Mouse (Mus musculus) v-Abl transformed pro-B cells (cell line): ENCODE data around the gene Melk.

ENCODE experiments used
- in situ Hi-C, 2 experiments: fragments of 400-800 bp; cut with MboI; formaldehyde crosslinking; loops; one replicate each; pipeline ENCODE4 v1.15.1; 2025; ENCODE audit not compliant: unreplicated experiment in 2 of 2

Gene Melk

DNA sequence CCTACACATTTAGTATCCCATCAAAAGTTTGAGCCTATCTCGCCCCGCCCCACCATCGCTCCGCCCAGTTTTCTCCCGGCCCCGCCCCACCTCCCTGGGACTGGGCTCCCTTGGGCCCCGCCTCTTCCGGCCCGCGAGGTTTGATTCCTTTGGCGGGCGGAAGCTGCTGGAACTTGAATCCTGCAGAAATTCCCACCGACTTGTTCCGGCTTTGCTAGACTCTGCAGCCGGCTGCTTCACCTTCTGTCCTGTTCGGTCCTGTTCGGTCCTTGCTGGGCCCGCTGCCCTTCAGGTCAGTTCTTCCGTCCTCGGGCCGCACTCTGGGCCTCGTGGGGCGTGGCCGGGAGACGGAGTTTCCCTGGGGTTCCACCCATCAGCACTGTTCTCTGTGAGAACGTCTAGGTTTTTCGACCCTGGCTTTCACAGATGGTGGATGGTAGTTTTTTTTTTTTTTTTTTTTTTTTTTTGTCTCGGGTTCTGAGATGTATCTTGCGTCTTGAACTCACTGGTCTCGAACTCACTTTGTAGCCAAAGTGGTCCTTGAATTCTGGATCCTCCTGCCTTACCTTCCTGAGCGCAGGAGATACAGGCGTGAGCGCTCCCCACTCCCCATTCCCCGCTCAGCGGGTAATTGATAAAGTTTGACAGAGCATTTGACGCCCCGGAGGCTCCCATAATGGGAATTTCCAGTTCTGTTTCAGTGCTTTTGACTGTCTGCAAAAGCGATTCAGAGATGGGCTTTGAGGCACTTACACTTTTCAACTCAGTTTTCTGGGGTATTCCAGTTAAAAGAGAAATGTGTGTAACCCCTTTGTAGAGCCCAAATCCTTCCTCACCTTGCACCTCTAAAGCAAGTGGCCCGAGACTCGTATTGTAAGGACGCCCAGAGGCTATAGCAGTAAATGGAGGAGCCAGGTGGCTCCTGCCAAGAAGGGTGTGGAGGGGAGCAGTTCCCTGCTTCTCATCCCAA, at the start of gene Melk:
Gene Melk (plus strand): TSS at position 96 of the 970 bp plus-strand sequence.
- in situ Hi-C loops = no loop called here

DNA sequence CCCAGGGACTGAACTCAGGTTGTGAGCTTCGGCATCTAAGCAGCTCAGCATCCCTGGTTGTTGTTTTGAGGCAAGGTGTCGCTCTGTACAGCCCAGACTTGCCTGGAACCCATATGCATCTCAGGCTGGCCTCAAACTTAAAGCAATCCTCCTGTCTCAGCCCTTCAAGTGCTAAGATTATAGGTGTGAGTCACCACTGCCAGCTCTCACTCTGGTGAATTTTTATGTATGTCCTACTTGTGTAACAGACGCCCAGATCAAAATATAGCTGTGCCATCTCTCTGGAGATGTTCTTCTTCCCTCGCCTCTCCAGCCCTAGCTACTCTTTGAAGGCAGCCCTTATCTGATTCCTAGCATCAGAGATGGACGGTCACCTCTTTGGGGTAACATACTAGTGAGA, 49.2 kb upstream of the Melk start:
- in situ Hi-C loops = no loop called here

DNA sequence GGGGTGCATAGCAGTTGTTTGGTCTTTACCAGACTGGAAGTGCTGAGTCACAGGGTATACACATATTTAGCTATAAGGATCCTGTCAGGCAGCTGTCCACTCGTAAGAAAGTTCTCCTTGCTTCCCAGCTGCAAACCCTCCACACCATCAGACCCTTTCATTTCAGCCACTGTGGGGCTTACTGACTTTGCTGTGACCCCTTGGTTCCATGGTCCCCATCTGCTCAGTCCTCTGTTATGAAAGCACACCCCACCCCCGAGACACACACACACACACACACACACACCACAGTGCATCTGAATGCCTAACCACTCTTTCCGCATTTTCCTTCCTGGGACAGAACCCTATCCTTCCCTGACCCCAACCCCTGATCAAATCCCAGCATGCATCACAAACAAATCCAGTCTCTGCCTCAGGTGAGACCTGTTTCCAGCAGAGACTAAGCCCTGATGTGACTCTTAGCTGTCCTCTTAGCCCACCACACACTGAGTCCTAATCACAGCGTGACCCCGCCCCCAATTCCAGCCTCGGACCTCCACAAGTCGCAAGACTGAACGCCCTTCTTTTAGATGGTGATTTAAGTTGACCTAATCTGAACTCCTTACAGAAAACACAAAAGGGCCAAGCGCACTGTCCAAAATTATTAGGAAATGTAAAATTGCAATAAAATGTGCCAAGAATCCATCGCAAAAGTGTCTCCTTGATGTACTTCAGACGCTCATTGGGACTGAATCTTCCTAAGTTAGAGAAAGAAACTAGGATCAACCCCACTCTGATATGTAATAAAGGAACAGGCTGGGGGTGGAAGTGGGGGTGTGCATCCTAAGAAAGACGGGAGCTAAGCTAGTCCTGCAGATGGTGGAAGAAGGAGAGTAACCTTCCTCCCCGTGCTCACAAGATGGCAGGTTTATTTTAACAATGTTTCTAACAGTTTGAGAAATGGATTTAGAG, 48.4 kb upstream of the Melk start:
- in situ Hi-C loops = no loop called here

DNA sequence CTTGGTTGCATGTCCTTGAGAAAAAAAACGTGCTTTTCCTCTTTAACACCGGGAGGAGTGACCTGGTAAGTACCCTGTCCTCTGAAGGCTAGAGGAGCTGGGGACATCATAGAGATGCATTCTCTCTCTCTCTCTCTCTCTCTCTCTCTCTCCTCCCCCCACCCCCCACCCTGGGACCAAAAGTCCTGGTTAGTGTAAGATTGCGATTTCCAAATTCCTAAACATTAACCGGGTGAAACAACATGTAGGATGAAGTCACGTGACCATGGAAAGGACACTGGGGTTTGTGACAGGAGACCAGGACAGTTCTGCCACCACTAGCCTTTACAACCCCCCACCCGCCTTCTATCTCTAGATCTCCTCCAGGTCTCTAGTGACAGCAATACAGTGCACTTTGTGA, 47.5 kb upstream of the Melk start:
- in situ Hi-C loops = no loop called here

DNA sequence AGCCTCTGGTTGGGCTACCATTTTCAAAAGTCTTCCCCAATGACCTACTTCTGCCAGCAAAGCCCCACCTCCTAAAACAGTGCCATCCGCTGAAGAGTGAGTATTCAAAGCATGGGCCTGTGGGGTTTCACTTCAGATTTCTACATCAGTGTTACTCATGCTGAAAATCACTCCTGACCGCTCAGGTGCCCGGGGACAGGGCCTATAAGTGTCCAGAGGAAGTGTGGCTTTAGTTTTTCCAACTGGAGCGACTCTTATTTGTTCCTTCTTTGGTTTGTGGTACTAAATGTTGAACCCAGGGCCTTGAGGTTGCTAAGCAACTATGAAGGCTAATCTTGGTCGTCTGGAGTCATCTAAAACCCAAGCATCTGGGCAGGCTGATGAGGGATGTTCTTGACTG, 46.1 kb upstream of the Melk start:
- in situ Hi-C loops = no loop called here

DNA sequence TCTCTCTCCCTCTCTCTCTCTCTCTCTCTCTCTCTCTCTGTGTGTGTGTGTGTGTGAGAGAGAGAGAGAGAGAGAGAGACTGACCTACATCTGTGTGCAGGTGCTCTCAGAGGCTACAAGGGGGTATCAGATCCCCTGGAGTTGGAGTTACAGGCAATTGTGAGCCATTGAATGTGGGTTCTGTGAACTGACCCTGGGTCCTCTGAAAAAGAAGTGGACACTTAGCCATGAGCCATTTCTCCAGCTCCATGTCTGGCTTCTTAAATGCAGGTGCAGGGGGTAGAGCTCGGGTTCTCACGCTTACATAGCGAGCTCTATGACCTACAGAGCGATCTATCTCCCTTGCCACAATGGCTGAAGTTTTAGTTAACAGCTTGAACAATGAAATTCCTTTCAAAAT, 41.5 kb upstream of the Melk start:
- in situ Hi-C loops = no loop called here

DNA sequence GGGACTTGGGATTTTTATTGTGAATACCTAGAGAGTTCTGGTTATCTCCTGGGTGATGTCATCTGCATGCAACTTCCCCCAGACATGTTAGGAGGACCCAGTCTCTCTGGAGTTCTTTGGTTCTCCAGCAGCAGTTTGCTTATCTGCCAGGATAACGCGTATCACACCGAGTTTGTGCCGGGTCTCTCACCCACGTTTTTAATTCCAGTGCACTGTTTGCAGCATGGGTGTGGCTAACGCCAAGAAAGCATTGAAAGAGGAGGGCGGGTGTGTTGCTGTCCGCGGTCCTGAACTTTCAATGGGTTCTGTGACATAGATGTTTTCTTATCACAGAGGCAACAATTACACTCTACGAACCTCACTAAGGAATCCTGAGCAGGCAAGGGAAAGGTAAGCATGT, 40.4 kb upstream of the Melk start:
- in situ Hi-C loops = no loop called here

DNA sequence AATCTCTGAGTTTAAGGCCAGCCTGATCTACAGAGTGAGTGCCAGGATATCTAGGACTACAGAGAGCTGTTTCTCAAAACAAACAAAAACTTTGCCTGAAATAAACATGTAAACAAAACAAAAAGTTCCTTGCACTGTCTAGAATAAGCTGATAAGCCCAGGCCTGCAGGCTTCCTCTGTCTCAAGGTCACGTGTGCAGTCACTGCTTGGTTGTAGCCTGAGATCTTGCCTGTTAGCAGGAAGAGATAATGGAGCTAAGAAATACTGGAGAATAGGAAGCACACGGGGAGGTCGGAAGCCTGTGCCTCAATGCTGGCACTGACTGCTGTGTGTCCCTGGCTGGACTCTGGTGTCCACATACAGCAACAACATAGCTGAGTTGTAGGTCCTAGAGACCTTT, 35.2 kb upstream of the Melk start:
- in situ Hi-C loops = no loop called here

DNA sequence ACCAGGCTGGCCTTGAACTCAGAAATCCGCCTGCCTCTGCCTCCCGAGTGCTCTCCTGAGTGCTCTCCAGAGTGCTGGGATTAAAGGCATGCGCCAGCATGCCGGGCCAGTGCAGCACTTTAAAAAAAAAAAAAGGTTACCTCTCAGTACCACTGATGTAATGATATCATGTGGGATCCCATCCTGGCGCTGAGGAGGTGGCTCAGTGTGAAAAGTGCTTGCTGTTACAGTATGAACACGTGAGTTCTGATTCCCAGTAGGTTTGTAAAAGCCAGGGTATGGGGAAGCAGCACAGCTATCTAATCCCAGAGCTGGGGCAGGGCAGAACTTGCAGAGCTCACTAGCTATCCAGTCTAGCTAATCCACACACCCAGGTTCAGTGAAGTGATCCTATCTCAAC, 33.2 kb upstream of the Melk start:
- in situ Hi-C loops = no loop called here

DNA sequence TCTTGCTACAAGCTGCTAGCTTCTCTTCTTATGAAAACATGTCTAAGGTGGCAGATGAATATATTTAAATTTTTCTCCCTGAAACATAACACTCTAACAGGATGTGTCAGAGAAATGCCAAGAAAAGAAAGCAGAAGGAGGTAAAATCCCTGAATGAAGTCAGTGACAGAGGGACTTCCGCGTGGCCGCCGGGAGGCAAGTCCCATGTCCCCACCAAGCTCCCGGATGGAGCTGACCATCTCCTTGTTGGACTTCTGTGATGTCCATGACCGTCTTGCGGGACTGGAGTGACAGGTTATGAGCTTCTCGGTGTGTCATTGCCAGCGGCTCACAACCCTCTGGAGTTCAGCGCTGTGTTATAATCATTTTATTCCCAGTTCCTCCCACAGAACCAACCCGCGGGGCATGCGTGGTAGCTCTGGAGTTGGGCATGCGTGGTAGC, 31.3 kb upstream of the Melk start:
- in situ Hi-C loops = no loop called here

DNA sequence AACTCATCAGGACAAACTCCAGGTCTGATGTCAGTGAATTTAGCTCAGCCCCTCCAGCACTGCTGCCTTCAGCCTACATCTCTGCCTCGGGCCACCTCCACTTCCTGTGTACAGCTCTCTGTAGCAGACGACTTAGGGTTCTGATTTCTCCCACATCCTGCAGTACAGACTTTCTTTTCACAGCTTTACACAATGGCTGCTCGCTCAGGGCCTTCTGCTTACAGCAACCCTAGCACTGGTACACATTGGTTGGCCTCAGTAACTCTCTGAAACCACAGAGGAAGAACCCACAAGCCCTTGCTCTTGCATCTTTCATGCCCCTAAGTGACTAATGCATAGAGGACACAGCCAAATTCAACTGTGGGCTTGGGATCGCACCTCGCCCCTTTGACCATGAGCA, 29.5 kb upstream of the Melk start:
- in situ Hi-C loops = no loop called here

DNA sequence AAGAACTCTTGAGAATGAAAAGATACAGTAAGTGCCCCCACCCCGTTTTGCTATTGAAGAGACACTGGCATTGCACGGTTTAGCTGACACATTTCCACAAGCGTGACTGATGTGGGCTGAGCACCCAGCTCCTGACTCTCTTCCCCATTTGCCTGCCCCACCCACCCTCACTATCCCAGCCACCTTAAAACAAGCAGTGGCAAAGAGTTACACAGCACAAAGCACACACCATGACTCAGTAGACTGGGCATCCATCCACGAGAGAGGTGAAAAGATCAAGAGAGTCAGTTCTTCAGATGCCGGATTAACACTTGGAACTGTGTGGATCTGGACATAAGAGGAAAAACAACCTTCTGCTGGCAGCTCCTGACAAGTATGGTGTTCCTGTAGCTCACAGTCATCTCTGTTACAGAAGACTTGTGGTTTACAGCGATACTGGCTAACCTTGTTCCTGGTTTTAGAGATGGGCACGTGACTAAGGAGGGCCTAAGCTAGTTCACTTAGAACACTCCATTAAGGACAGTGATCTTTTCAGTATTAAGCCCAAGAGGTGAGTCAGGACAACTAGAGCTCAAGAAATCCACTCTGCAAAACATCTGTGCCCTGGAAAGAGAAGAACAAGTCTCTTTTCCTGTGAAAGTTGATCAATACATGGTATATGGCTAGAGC, 18.9 kb upstream of the Melk start:
- in situ Hi-C loops = no loop called here

DNA sequence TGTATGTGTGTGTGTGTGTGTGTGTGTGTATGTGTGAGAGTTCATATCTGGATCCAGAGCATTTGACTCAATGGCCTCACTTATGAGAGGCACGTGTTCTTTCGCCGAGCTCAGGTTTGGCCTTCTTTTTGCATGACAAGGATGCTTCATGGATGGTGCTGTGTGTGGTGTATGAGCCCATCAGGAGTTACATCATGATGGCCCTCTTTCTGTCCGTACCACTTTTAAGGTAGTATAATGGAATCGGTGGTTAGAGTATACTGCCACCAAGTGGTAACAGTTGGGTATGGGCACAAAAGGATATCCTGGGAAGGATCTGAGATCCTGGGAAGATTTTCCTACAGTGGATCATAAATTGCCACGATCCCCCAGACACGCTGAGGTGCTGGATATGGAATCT, 8.1 kb upstream of the Melk start:
- in situ Hi-C loops = loop anchor here (5.0 to 10.0 kb wide), 2 partner anchors 120 to 368 kb away; no protein-coding TSS in a partner anchor

DNA sequence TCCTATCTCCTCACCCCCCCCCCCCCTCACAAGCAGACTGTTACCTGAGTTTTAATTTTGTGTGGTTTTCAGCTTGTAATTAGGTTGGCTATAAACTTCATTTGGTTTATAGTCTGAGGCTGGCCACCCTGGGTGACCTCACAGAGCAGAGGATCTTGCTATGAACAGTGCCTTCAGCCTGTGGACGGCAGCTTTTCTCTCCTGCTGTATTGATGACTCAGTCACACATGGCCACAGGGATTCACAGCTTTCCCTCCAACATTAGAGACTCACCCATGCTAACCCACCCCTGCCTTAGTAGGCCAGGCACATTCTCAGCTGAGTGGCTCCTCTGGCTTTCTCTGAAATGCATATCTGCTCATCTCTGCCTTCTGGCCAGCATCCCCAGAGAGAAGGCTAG, 4.8 kb upstream of the Melk start:
- in situ Hi-C loops = loop anchor here in 1 of 2 experiments (10.0 kb wide), 1 partner anchor 371 kb away; no protein-coding TSS in a partner anchor

DNA sequence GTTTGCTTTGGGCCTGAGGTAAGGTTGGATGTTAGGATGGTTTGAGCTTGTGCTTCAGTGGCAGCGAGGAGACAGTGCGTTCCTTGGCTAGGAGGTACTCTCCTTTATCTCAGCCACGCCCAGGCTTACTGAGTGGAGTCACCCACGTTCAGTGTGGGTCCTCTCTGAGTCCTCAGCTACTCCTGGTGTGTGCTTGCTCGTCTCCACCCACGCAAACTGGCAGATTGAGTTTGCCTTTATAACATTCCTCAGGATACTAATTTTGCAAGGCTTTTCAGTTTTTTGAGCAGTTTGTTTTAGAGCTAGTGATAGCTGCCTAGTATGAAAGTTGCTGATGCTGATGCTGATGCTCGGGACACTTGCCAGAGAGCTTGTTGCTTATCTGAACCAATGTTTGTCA, 5.9 kb downstream of the Melk start:
- in situ Hi-C loops = no loop called here

DNA sequence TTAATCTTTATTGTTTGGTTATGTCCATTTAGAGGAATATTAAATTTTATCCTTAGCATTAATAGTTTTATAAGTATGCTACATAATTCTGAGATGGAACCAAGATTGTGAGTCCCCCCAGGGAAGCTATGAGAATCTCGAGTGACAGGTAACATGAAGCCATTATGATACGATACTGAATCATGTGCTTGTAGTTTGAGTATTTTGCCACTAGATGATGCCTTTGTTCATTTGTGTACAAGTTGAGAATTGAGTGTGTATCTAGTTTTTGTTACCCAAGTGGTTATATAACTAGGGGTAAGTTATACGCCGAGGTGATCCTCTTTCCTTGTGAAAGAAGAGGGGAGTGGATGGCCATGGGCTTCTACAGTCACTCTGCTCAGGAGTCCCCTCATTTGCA, 9.8 kb downstream of the Melk start:
- in situ Hi-C loops = no loop called here

DNA sequence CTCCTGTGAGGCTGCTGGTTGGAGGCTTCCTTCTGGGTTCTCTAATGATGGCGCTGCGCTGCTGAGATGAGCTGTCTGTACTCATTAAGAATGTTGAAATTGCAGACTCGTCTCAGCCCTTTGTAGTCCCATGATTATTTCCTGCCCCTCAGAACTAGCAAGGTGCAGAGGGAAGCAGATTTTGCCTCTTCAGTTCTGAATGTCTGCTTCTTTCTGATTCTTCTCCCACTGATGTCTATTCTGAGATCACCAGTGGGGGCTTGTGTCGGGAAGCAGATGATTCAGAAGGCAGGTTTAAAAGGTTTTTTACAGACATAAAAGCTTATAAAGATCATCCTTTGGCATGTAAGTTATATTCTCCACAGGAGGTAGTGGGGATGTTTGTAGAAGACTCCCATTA, 10.2 kb downstream of the Melk start:
- in situ Hi-C loops = no loop called here

DNA sequence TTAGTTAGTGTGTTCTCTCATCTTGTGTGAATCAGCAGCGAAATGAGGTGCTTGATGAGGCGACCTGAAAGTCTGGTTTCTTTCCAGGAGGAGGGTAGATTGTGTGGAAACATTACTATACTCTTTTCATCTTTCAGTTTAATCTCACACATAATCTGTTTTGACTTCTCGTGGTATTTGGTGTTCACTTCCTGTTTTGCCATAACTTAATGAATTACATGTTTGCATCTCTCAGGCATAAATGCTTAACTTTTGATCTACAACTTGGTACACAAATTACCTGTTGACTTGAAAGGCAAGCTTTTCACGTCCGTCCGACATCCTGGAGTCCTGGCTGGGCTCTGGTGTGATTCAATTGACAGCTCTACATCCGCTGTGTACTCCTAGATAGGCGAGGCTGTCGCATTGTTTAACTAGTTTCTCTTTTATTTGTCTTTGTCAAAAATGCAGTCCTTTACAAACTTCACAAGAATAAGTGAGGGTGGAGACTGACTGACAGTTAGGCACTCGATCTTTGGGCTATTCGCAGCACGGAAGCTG, 15.7 kb downstream of the Melk start:
- in situ Hi-C loops = no loop called here

DNA sequence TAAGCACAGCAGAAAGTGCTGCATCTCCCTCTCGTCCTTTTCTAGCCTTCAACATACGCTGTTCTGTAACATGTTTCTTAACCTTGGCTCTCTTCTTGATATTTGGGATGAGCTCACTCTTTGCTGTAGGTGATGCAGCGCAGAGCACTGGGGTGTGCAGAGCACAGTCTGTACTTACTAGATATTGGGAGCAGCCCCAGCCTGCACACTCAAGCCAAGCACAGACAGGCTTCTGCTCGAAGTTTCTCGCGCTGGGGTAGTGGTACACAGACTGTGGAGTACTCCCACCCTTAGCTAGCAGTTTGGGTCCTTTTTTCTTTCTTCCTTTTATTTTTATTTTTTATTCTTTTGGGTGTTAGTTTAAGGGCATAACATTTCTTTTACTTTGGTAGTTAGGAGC, 19.8 kb downstream of the Melk start:
- in situ Hi-C loops = loop anchor here in 1 of 2 experiments (10.0 kb wide), 1 partner anchor 964 kb away; no protein-coding TSS in a partner anchor

DNA sequence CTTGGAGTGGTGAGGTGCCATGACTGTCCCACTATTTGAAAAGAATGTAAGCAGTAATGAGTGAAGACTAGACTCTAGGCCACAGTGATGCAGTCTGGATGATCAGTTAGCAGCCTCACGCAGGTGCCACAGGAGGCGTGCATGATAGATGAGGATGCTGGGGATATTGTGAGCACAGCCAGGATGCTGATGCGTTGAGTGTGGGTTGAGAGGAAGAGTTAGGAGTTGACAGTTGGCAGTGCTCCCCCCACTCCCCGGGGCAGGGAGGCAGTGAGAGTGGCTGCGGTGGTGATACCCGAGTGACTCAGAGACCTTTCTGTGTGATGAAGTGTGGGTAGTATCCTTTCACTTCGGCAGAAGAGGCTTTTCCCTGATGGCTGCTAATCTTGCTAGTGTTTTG, 21.4 kb downstream of the Melk start:
- in situ Hi-C loops = loop anchor here in 1 of 2 experiments (10.0 kb wide), 1 partner anchor 963 kb away; no protein-coding TSS in a partner anchor
